Mouse (Mus musculus) adrenal gland, postnatal 10 days (tissue): ENCODE measurements at regions not wholly inside any gene's neighbourhood (a gene's known extent, or its start where the extent isn't known, plus 50 kb on each side); places are given as distances from the start of the nearest gene placed in this dataset.

Experiments
- DNase-seq: peaks from one replicate; pipeline ENCODE4 v3.0.0; 2021; ENCODE audit warnings: mixed read lengths

DNA sequence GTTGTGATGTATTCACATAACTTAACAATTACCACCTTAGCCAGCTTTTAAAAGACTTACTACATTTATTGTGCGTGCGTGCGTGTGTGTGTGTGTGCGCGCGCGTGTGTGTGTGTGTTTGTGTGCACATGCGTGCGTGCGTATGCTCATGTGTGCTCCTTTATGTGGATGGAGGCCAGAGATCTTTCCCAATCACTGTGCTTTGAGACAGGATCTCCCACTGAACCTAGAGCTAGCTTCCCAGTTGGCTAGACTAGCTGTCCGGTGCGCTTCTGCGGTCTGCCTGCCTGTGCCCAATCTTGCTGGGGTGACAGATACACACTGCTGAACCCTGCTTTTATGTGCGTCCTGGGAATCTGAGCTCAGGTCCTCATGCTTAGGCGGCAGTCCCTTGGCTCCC, 50.1 kb upstream of the Arhgap29 start:
- peak; percentile 27 for DNase-seq

DNA sequence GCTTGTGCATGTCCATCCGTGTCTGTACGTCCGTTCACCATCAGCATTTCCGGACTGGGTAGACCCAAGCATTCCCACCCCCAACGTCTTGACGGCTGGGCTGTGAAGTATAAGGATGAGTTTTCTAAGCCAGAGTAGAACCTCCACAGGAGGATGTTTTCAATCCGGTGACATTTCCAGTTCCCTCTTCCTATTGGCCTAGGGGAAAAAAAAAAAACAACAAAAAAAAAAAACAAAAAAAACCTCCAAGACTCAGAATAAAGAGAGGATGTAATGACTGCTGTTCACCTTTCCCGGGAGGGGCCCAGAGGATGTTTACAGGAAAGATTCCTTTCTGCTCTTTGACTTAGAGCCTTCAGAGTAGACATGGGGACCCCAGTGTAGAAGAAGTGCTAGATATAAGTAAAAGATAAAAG, 51.9 kb upstream of the Arhgap29 start:
- DNase-seq: peak; percentile 24

DNA sequence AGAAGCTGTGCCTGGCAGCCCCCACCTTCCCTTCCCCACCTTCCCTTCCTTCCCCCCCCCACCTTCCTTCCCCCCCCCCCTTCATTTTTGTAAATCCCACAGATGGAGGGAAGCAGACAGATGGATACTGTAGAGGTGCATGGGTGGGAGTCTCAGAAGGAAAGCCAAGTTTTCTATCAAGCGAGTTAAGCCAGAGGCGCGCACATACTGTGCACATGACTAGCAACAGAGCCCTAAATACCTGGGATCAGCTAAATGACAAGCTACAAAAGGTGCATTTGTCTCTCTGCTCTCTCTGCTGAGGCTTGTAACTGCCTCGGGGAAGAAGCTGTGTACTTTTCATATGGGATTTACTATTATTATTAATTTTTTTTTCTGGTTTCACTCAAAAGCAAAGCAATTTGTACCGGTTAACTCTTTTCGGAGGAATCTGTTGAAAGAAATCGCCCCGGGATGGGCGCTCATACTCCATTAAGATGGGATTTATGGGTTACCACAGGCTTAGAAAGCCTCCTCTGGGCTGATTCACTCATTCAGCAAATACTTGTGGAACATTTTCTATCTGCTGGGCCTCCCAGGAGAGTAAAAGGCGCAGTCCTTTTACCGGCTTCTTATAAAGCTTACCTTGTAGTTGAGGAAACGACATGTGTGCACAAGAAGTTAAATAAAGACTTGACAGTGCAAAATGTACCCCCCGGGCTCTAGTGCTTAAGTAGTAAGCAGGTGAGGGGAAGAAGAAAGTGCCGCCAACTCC, 54.3 kb upstream of the Arhgap29 start:
- no peak for DNase-seq

DNA sequence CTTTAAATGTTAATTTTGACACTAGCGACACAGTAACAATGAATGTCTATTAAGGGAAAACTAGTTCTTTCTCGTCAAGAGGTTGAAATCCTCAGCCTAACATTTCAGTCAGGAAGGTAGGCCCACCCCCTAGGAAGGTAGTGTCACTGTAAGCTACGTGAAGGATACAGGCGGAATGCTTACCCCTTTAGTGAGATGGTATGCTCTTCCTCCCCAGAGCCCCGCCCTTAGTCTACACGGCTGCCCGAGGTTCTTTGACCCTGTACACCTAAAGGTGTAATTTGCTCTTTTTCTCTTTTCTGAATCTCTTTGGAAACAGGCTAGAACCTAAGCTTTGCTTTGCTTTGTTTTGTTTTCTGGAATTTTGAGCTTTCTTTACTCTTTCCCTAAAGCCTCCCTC, 58.7 kb upstream of the Arhgap29 start:
- DNase-seq: no peak

DNA sequence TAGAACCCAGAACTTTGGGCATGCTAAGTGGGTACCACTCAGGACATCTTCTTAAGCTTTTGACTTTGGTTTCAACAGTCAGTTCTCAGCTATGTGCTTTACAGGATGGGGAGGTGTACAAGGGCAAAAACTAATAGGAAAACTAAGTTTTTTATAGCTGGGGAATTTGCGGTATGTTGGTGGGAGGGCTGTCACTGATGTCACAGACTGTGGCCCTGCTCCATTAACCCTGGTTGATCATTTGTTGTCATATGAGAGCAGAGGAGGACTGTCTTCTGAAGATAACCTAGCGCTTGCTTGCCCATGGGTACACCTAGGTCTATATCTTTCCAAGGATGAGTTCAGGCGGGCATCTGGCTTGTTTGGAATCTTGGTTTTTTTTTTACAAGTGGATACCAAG, 59.7 kb upstream of the Arhgap29 start:
- no peak for DNase-seq

DNA sequence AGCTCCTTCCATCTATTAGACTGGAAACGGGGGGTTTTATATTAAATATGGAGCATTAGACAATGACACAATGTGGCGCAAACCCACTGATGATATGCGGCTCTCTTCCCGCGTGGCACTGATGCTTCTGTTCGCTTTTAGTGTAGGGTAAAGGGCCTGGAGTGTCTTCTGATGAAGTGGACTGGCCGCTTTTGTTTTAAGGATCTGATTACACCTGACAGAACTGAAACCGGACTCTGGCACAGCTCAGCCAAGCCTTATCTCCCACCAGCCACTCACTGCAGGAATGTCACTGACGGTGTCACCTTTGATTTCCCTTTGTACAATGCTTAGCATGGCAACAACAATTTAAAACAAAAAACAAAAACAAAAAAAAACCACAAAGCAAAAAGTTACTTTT, 61.0 kb upstream of the Arhgap29 start:
- DNase-seq: no peak

DNA sequence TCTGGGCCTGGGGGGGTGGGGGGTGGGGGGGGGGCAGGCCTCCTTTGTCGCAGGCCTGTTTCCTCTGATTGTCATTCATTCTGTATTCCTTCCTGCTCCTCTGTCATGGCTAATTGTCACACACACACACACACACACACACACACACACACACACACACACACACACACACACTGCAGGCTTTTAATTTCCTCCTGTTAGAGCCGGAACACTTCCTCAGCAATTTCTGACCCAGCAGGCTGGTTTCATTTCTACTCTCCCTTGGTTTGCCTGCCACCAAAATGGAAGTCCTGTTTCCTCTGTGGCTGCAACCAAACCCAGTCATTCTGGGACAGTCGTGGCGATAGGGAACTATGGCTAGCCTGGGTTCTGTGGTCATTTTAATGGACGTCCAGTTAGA, 61.8 kb upstream of the Arhgap29 start:
- DNase-seq: peak; percentile 34

DNA sequence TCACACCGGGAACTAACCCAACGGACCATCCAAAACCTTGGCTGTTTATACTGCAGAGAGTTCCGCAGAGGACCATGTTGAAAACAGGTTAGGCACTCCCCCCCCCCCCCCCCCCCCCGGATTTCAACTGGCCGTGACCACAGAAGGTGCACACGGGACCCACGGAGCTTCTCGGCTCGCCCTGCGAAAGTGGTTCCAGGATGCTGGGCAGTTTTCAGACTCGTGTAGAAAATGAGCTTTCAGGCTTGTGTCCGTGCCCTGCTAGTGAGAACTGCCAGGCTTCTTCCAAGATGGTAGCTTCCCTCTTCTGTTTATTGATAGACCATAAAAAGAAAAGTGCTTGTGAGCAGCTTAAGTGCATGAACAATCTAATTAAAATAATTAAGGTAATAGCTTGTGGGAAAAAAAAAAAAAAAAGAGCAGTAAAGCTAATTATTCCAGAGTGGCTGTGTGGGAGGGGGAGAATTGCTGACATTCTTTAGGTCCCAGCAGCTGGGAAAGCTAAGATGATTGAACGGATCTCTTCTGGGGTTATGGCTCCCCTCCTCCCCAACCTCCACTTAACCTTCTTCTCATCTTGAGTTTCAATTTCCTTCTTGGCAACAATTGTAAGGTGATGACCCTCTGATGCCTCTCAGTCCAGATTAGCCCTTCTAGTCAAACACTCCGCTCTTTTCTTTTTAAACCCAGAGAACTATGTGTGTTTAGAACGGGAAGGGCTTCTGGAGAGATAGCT, 65.3 kb upstream of the Arhgap29 start:
- no peak for DNase-seq

DNA sequence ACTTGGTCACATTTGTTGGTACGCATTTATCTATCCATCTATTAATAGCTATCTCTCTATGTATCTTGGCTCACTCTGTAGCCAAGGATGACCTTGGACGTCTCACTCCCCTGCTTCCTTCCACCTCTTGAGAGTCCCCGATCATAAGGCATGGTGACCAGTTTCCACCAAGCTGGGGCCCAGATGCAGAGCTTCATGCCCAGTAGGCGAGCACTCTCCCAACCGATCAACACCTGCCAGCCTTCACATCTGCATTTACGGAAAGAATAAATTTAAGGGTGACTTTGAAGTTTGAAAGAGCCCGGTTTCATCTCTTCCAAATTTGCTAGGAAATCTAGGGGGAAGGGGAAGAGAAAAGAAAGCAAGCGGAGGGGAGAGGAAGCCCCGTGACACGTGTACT, 66.0 kb upstream of the Arhgap29 start:
- no peak for DNase-seq

DNA sequence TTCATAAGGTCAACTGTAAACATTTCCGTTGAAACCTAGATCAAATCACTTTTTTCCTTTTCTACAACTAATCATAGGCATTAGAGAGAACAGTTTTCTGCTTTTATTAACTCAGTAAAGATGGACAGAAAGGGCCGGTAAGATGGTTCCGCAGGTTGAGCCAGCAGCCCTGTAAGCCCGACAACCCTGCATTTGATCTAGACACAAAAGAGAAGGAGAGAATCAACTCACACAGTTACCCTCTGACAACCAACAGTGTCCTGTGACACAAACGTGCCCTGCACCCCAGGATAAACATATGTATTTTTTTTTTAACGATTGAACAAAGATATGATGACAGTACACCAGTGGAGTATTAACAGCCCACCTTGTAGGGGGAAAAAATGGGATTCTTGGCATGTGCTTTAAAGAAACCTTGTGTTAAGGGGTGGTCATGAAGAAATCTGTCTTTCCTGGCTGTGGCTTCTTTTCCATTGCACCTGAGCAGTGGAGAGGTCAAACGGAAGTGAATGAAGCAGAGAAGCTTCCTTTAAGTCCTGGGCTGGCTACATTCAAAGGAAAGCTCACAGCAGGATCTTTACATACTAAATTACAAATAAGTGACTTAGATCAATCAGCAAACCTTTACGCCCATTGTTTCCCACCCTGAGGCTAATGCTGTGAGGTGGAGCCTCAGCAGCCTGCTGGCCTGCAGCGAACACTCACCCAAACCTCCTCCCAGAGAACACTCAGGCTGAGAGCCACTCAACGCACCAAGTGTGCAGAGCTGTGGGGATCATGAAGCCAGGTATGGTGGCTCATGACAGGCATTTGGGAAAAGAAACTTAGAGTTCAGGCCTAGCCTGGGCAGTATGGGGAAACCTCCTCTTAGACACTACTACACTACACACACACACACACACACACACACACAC, 66.8 kb upstream of the Arhgap29 start:
- DNase-seq: no peak

DNA sequence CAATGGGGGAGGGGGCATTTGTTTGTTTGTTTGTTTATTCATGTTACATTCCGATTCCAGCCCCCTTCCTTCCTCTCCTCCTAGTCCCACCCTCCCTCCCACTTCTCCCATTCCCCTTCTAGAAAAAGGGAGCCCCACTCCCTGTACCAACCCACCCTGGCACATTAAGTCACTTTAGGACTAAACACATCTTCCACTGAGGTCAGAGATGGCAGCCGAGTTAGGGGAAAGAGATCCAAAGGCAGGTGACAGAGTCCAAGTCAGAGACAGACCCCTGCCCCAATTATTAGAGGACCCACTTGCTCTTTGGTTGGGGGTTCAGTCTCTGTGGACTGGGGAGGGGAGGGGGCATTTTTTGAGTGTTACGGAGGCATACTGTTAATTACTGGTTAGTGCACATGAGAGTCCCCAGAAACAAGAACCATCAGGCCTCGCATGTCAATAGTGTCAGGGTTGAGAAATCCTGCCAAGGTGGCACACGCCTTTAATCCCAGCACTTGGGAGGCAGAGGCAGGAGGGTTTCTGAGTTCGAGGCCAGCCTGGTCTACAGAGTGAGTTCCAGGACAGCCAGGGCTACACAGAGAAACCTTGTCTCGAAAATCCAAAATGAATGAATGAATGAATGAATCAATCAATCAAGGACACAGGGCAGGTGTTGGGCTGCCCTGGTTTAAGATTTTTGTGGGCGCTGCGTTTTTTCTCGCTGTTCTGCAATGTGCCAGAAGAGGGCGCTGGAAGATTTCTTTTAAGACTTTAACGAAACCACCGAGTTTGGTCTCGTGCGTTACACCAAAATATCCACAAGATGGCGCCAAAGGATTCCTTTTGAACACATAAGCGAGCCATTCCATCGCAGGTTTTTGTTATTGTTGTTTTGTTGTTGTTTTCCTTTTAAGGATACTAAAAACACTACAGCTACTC, 67.8 kb upstream of the Arhgap29 start:
- peak; percentile 91 for DNase-seq

DNA sequence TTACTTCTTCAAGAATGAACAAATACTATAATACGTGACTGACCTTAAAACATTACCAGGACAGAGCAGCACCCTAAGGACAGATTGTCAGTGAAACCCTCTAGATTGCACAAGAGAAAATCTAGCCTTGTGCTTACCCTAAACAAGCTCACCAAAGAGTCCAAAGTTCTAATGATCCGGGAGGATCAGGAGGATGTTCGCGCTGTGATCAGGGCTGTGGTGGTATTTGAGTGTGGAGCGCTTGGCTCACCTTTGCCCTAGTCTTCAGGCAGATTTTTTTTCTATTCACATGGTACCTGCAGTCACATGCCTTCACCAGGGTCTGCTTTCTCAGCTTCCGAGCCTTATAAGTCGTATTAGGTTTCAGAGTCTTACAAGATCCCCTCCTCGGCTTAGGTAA, 65.3 kb upstream of the Abcd3 start:
- DNase-seq: no peak

DNA sequence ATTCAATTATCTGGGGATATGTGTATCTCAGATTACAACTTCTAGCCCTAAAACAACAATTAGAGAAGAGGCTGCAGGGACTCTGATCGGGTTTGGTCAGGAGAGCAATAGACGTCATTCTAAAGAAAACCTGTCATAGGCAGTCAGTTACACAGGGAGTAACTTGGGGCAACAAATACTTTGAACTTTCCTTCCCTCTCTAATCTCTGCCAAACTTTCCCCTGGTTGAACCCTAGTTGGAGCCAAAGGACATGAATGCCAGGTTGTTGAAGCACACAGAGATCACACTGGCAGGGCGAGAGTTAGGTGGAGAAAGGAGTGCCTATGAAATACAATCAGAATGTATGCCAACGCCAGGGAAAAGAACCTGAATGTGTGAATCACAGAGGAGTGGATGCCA, 60.0 kb upstream of the Abcd3 start:
- peak; percentile 33 for DNase-seq

DNA sequence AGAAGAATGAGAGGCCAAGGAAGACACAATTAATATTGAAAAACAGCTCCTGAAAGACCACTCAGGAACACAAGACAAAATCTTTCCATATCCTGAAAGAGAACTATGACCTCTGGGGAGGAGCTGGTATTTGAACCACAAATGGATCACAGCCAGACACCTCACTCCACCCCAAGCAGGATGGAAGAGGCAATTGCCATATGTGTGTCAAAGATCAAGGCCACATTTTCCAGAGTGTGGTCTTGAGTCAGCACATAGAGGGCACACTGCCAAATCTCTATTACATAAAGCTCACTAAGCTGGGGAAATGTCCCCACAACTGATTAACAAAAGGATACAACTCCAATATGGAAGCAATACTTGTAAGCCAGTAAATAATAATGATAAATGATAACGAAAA, 59.5 kb upstream of the Abcd3 start:
- peak; percentile 70 for DNase-seq

DNA sequence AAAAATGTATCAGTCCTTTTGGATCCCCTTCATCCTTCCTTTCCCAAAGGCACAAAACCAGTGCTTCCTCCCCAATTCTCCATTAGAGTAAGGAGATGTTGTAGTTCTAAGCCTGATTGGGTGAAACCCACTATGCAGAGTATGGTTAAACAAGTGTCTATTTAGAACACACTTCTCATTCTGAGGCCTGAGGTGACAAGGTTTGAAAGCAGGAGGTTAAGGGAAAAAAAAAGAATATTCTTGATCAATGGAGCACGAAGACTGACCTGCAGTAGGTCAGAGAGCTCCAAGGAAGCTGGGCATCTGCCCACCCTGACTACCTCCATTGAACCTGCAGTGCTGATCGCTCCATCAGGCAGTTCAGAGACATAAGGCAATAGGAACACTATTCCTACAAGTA, 58.5 kb upstream of the Abcd3 start:
- DNase-seq: no peak

DNA sequence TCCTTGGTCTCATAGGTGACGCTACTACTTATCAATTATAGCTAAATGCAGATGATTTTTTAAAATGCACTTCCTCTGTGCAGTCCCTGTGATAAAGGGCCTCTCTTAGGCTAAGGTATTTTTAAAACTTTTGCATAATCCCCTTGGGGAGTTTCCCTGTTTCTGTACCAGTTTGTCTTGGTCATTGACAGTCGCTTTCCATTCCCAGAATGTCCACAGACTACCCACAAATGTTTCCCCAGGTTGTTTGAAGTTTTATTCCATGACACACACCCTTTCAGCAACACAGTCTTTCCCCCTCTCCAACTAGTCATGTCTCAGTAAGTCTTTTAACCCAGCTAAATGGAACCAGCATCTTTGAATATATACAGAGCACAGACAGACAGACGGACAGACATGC, 57.6 kb upstream of the Abcd3 start:
- DNase-seq: no peak

DNA sequence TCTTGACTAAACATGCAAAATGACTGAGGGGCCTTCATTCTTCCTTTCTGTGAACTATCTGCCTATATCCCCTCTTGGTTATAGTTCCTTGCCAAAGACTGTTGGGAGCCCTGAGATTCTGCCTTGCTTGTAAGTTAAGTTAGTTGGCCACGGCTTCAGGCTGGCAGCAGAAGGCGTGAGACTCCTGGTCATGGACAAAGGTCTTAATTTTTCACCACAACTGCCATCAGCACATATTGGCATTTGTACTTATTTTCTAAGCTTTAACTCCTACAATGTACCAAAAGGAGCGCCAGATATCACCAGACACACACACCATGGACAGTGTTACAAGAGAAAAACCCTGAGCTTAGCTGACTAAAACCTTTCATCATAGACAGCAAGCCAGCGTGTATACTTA, 56.7 kb upstream of the Abcd3 start:
- no peak for DNase-seq

DNA sequence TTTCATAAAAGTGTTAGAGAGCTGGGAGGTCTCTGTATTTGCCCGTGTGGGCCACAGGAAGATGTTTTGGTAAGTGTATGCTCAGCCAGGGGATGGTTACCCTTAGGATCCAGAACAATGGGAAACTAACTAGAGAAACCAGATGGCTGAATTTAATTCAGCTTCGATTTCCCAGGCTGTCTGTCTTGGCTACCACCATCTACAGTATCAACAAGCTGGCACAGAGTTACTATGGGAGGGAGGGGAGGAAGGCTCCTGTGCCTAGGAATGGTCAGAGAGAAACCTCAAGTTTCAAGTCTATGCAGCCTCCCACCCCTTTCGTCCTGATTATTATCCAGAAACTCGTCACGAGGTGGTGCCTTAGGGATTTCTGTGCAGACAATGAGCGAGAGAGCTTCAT, 55.6 kb upstream of the Abcd3 start:
- no peak for DNase-seq

DNA sequence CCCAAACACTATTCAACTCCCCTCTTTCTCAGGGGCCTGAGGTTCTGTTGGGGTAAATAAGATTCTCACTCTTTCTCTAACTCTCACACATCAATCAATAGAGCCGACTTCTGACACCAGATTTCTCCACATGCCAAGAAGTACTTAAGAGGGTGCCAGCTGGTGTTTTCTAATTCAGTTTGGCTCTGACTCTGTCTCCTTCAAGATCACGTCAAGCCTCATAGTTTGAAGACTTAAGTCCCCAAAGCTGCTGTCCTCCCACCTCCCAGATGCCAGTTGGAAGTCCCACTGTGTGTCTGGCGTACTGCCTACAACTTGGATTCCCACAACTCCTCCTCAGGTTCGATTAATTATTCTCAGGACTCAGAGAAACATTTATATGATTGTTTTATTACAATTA, 54.6 kb upstream of the Abcd3 start:
- DNase-seq: no peak

DNA sequence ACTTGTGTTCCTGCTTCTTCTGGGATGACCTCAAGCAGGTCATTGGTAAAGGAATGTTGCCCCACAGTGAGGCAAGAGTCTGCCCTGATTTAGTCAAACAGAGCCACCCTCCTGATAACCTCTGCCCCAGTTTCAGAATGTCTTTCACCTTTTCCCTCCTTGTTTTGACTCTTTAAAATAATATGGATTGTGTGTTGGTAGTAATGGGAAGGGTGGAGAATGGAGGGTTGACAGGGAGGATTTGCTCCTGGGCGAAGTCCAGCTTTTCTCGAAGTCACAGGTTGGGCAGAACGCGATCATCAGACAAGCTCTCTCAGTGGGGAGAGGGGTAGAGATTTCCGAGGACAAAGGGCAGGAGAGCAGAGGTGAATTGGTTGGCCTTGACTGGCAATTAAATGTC, 52.2 kb upstream of the Abcd3 start:
- DNase-seq: no peak

DNA sequence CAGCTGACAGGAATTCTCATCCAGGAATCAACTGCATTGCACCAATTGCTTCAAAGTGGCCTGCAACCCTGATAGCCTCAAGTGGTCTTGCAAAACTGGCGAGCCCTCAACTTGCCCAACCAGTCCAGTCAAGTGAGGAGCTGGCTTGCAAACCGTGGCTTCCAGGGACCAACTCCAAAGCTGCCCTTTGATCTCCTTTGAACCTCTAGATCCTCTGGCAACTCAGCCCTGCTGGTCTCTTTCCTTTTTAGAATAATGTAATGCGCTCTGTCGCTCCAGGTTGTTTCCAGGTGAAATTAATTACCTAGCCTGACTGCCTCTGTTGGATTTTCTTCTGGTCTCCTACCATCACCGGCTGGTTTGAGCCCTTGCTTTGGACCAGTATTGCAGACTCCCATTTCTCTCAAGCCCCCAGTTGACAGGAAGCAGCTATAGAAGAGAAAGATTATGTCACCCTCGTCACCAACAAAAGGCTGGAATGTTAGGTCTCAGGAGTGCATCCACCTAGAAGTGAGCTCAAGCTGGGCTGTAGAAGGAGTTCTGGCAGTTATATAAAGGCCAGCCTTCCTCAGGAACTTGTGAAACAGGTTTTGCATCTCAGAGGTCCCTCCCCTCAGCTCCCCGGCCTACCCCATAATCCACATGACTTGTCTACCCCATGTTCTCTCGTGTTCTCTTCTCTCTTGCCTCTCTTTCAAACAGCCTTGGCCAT, 49.8 kb upstream of the Abcd3 start:
- no peak for DNase-seq
